Mouse (Mus musculus) common myeloid progenitor, adult 5-6 weeks (primary cell): Measurements from ENCODE around the gene Btnl2. TPM values are rescaled to one million over a fixed set of nuclear protein-coding genes. Genes with fewer than 3 reads are reported as not detected.
"Not testable (repeated sequence)": the region's sequence is repeated elsewhere in the genome, so short reads cannot be mapped to it uniquely, and the experiment has no call there.

Experiments used
- ATAC-seq: replicated peaks from 2 replicates; pipeline ENCODE4 v1.8.0; 2016; ENCODE audit warnings: low read depth, mild to moderate bottlenecking, moderate TSS enrichment, inconsistent platforms; ENCODE audit not compliant: poor library complexity, severe bottlenecking
- total RNA-seq: library from RNA; stranded (forward); fragments of 200-1000, 187-1606 nt; gene quantifications from 2 replicates; pipeline ENCODE4 v1.2.3, GENCODE M21; 2017

The Btnl2 gene
- total RNA-seq, result not detected in 2 replicates

DNA sequence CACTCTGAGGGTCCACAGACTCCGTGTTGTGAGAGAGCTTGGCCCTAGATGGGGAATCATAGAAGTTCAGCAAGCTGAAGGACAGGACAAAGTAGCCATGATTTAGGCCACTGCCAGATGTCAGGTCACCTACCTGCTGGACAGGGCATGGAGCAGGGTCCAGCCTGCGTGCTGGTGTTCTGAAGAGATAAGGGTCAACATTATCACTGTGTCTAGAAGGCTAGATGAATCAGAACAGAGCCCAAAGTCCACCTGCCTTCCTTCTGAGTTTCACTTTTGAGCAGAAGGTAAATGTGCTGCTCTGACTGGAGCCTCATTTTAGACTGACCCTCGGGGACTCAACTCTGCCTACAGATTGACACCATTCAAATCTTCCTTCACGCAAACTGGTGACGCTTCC lies at the start of gene Btnl2:
TSS of gene Btnl2 (plus strand) at position 284 of the 400 bp plus-strand sequence.
- 0 out of 2 replicates have a peak, but pooled peaks have one; percentile 15 for ATAC-seq

DNA sequence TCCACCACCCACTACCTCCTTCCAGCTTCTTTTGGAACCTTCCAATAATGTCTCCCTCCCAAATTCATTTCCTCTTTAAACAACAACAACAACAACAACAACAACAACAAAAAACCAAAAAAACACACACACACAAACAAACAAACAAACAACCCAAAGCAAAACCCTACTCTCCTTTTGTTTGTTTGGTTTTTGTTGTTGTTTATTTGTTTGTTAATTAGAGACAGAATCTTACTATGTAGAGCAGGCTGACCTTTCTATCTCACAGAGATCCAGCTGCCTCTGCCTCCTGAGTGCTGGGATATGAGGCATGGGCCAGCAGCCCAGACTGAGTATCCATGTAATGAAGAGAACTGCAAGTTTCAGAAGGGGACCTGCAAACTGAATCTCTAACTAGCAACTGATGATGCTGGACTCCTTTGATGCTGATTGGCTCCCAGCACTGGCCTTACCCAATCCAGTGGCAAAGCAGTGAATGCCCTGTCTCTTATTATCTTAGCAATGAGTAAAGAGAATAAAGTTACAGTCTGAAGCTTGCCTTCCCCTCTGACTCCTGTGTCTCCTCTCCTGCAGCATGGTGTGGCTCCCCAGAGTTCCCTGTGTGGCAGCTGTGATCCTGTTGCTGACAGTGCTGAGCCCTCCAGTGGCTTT lies 49.1 kb upstream of the Btnl2 start, which contains the start of gene H2-Eb1:
TSS of gene H2-Eb1 (plus strand) at position 488 of the 651 bp plus-strand sequence.
- ATAC-seq, result peak; percentile 91

DNA sequence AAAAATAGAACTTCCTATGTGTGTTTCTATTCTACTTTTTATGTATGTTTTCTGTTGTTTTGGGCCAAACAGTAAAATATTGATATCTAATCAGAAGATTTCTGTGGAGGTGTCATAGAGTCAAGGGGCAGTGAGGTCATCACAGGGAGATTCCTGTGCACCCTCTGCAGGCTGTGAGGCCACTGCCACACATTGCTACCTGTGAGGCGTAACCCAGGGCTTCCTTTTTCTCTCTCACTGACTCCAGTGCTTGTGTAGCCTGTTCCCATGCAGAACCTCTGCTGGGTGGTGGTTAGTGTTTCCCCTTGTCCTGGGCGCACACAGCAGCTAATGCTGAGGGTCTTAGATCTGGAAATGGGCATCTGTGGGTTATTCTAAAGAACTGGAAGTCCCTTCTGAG lies 48.2 kb upstream of the Btnl2 start:
- no peak for ATAC-seq

DNA sequence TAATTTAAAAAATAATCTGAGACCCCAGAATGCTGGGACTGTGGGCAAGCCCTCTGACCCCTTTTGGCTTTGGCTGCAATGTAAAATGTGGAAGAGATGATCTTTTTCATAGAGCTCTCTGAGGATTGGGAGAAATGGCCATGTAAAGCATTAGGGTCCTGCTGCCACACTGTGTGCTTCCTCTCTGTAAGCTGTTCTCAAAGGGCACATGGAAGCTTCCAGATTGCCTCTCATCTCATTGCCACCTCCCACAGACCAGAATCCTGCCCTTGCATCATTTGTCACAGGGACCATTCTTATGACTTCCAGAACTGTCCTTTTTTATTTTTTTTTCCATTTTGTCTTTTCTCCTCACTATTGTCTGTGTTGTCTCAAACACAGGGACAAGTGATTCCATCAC lies 47.4 kb upstream of the Btnl2 start:
- no peak for ATAC-seq

DNA sequence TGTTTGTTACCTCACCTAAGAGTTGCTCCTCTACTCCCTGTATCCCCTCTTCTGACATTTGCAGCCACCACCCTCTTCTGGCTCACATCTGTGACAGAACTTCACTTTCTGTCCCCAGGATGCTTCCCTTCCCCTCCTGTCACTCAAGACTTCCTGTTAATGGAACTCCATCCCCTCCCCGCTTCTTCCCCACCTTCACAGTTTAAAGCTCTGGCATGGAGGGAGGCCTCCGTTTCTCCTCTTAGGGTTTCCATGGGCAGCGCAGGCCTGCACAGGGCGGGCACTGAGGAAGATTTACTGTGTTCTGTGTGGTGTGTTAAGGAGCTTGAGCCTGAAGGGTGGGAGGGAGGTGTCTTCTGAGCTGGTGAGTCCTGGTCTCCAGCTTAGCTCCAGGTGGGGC lies 46.5 kb upstream of the Btnl2 start:
- no peak for ATAC-seq

DNA sequence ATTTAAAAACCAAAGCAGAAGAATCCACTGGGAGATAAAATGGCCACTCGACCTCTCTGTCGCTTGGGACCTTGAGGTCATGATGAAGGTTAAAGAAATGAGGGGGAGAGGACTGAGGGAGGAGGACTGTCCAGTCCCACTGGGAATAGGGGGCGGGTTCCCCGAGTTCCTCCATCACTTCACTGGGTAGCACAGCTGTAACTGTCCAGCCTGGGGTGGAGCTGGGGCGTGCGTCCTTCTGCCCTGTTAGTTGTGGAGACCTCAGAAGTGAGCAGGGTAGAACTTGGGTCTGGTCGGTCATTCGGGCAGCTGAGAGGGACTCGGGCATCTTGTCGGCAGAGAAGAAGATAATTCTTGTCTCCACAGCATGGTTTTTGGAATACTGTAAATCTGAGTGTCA lies 45.4 kb upstream of the Btnl2 start:
- ATAC-seq, result no peak

DNA sequence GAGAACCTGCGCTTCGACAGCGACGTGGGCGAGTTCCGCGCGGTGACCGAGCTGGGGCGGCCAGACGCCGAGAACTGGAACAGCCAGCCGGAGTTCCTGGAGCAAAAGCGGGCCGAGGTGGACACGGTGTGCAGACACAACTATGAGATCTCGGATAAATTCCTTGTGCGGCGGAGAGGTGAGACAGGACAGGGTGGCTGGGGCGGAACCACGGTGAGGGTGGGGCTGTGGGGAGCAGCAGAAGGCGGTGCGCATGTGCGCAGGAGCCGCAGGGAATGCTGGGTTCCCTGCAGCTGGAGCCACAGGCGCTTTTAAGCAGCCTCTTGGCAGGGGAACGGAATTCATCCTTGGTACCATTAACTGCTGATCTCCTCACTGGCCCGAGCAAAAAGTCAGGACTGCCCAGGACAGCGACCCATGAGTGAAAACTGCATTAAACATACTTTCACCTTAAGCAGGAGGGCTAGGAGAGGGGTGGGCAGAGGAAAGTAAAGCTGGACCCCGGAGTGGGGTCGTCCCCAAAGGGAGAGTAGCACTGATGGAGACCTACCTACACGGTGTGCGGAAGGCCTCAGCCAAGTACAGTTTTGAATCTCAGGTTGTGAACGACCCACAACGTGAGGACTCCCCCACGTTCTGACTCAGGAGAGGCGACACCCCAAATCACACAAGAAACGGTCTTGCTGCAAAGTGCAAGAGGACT lies 44.8 kb upstream of the Btnl2 start:
- peak; percentile 53 for ATAC-seq

DNA sequence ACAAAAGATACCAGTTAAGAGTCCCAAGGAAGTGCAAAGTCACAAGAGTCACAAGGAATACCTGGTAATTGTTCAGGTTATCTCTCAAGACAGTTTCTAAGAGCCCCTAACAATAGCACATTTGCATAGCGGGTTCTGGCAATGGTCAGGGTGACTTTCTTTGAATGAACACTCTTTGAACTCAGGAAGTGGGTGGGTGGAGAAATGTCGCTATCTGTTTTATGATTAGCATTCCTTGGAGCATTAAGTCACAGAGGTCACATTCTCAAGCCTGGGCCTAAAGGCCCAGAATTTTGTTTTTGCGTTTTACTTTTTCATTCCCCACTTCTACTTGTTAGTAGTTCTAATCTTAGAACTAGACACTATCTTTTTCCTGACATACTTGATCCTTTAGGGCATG lies 44.1 kb upstream of the Btnl2 start:
- not testable (repeated sequence) for ATAC-seq

DNA sequence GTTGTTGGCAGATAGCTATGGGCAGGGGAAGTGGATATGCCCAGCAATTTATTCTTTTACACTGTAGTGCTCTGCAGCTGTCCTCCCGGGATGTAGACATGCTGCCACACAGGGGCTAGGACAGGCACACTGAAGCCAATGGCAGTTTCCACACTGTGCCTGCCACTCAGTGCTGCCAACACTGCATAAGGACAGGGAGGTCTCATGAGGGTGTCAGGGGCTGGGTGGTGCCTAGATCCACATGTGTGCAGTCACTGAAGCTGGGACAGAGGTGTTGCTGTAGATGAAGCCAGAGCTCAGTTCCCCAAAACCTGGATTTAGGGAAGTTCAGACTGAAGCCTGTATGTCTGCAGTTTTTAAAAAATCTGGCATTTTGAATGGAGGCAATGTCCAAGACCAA lies 42.4 kb upstream of the Btnl2 start:
- ATAC-seq, result no peak

DNA sequence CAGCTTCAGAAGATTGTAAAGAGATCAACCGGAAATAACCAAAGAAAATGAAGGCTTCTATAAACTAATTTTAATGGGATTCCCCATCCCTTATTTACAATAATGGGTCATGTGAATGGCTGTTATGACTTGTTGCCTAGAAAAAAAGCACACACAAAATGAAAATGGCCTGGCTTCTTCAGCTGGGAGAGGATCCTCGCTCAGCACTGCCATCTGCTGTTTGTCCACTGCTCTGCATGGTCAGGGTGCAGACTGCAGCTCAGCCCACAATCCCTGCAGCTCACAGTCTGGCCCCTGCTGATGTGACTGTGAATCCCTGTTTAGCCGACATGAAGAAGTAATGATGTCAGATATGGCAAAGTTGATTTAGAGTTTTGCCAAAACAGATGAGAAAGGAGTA lies 41.2 kb upstream of the Btnl2 start:
- peak; percentile 88 for ATAC-seq

DNA sequence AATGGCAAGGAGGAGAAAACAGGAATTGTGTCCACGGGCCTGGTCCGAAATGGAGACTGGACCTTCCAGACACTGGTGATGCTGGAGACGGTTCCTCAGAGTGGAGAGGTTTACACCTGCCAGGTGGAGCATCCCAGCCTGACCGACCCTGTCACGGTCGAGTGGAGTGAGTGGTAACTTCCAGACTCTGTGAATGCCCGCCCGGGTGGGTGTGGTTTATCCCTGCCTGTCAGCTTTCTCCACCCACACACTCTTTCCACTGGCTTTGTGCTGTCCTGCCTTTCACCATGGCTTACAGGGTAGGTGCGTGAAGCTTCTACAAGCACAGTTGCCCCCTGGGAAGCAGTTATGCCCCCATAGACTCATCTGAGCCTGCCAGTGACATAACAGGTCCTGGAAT lies 40.3 kb upstream of the Btnl2 start:
- no peak for ATAC-seq

DNA sequence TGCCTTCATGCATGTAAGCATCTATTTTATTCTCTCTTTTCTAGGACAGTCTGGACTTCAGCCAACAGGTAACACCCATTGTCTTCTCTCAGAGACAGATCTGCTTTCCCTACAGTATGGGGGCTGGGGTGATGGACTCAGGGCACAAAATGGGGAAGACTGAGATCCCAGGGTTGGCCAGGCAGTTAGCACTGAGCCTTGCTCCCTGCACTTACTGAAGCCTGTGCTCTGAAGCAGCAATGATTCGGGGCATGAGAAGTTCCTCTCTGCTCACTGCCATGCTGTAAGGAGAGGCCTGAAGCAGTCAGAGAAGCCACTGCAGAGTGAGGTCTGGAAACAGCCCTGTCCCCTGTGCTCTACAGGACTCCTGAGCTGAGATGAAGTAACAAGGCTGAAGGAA lies 39.1 kb upstream of the Btnl2 start:
- no peak for ATAC-seq

DNA sequence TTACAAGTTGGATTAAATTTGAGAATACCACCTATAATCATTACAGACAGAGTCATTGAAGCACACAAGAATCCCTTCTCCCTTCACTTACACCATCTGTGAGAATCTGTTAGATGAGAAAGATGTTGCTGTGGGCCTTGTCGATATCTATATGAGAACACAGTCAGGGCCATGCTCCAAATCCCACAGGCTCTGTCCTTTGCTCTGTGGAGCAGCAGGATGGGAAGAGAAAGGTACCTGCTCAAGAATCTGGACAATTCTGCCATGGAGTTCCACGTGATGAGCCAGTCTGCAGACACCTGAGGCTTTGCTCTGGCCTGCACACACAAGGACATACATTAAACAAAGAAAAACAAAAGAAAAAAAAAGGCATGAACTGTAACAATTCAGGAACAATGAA lies 37.9 kb upstream of the Btnl2 start:
- ATAC-seq, result no peak

DNA sequence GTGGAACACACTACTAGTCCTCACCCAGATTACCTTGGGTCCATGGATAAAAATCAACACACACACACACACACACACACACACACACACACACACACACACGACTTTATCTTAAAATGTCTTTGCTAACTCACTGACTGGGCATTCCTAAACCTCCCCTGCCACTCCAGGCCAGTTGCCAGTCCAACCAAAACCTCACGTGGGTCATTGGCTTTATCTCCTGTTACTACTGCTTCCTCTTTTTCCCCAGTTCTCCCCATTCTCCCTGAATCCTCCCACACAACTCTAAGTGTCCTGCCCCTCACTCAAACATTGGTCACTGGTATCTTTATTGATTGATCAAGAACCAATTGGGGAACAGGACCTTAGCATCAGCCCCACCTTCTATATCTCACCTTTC lies 37.3 kb upstream of the Btnl2 start:
- peak; percentile 68 for ATAC-seq

DNA sequence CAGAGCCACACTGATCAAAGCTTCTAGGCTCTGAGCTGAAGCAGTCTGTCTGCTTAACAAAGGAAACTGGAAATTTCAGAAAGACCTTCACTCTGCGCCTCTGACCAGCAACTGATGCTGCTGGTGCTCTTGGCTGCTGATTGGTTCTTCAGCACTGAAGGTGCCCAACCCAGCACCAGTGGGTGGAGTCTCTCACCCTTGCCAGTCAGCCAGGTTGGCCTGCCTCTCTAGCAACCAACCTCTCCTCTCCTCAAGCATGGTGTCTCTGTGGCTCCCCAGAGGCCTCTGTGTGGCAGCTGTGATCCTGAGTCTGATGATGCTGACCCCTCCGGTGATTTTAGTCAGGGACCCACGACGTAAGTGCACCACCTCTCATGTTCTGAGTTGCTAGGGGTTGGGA lies 29.2 kb upstream of the Btnl2 start, which contains the start of gene H2-Eb2:
TSS of gene H2-Eb2 (plus strand) at position 230 of the 400 bp plus-strand sequence.
- ATAC-seq, result peak; percentile 52; the same call in 1 of the 2 replicates

DNA sequence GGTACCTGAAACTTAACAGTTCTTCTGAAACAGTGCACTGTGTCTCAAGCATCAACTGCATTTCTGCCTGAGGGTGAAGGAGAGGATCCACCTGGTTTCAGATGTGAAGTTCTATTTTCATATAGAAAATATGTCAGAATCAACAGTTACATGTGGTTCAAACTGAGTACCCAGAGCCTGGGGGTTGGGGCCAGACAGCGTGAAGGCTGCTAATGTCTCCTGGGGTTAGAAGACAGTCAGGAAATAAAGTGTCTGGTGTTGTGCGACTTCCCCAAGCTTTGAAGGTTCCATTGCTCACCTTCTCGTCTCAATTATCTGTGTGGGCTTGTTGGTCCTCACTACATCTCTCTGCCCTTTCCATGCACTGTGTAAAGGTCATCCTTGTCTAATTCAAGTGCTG lies 28.2 kb upstream of the Btnl2 start:
- ATAC-seq, result no peak

DNA sequence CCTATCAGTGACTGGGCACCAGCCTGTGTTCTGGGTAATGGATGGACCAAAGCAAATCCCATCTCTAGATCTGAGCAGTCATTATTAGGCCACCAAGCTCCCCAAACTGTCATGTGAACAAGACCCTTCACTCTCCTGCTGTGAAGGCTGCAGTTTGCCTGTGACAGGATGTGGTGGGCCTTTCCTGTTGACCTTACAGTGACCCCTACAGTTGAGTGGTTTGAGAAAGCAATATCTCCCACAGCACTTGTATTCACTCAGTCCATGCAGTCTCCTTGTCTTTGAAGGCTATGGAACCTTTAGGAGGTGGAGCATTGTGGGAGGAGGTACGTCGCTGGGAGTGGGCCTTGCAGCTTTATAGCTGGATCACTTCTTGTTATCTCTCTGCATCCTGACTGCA lies 24.8 kb upstream of the Btnl2 start:
- peak; percentile 88 for ATAC-seq

DNA sequence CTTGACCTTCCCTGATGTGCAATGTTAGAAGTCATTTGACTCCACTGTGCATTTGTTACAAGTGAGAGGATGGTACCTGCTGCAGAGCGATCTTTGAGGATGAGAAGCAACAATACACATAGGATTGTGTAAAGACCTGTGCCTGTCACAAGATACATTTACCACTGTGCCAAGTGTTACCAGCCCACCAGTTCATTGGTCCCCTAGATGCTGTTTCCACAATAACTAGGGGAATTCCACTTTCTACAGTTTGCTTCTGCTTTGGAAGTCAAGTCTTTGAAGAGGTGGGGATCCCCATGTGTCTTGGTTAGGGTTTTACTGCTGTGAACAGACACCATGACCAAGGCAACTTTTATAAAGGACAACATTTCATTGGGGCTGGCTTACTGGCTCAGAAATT lies 23.4 kb upstream of the Btnl2 start:
- ATAC-seq, result no peak

DNA sequence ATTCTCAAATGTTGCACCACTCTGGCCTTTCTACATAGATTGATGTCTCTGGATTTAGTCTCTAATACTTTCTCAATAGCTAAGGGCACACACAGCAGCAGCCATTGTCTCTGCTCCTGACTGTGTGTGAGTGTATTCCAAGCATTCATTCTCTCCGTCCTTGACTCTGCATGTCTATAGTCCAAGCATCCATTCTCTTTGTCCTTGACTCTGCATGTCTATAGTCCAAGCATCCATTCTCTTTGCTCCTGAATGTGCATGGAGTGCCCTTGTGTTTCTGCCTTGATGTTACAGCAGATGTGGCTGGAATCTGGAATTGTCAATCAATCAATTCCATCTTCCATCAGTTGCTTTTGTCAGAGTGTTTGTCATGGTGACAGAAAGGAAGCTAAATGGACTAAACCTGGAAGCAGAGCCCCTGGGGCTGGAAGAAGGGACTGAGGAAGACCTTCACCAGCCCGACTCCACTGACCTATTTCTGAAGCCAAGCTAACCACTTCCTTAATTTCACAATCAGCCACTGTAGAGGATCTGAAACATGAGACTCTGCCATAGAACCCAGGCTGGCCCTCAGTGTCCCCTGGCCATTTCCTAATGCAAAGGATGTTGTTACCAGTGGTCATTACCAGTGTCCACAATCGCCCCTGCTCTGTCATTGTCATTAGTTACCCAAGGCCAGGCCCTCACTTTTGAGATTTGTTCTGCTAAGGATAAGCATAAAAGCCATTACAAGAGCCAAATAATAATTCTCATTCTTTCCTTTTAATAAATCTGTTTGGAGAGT lies 13.8 kb upstream of the Btnl2 start:
- peak; percentile 85 for ATAC-seq

DNA sequence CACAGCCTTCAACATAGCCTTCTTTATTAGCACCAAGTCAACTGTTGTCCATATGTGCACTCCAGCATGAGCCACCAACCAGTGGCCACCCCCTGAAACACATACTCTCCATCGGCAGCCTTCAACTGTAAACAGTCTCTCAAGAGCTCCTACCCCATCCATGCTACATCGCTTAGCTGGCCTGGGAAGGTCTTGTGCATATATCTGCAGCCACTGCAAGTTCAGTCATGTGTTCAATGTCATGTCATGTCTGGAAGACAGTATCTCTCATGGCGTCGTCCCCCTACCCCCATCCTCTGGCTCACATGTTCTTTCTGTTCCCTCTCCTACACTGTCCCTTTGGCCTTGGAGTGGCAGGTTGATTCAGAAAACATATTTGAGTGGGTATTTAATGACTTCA lies 9.7 kb upstream of the Btnl2 start:
- ATAC-seq, result no peak

DNA sequence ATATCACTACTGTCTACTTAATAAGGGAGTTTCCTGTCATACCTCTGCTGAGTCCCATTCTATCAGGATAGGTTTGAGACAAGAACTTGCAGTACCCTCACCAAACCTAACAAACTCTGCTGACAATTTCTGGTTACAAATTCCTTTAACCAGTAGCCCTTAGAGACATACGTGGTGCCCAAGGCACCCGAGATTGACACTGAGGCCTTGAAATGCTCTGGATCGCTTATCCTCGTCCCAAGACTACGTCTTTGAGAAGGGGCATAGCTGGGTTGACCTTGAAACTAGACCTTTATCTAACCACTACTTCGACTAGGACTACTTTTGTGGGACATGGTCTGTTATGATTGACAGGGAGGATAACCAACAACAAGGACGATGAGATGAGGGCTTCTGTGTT lies 9.1 kb upstream of the Btnl2 start:
- no peak for ATAC-seq
